Mouse (Mus musculus) liver, embryonic 15.5 days (tissue): ENCODE data around the gene Tnfrsf13b. TPM values are rescaled to one million over a fixed set of nuclear protein-coding genes. Genes with fewer than 3 reads are reported as not detected.
"Not testable (repeated sequence)": the region's sequence is repeated elsewhere in the genome, so short reads cannot be mapped to it uniquely, and the experiment has no call there.

Source experiments
- ATAC-seq: fragments of 200-750 bp; cut with Nextera tagmentation; 2 replicates; pipeline ENCODE4 v1.8.0; 2017; ENCODE audit warnings: moderate number of reproducible peaks, mild to moderate bottlenecking, moderate library complexity; ENCODE audit not compliant: insufficient read depth
- H3K27ac ChIP-seq: fragments of 300-500 bp; sonication (generic); replicated peaks from 2 replicates; pipeline ENCODE4 v1.5.1; 2015; ENCODE audit warnings: mild to moderate bottlenecking, inconsistent platforms
- H3K27me3 ChIP-seq: fragments of 300-500 bp; sonication (generic); 2 replicates; pipeline ENCODE4 v1.6.1; 2015; ENCODE audit warnings: mild to moderate bottlenecking, inconsistent platforms
- H3K36me3 ChIP-seq: fragments of 300-500 bp; sonication (generic); replicated peaks from 2 replicates; pipeline ENCODE4 v1.6.1; 2015; ENCODE audit warnings: moderate library complexity, mild to moderate bottlenecking, inconsistent platforms
- H3K4me1 ChIP-seq: fragments of 300-500 bp; sonication (generic); replicated peaks from 2 replicates; pipeline ENCODE4 v1.6.1; 2015; ENCODE audit warnings: inconsistent platforms
- H3K4me2 ChIP-seq: fragments of 300-500 bp; sonication (generic); 2 replicates; pipeline ENCODE4 v1.6.1; 2015; ENCODE audit warnings: moderate library complexity, mild to moderate bottlenecking, inconsistent platforms
- H3K4me3 ChIP-seq: fragments of 300-500 bp; sonication (generic); replicated peaks from 2 replicates; pipeline ENCODE4 v1.5.1; 2015; ENCODE audit warnings: mild to moderate bottlenecking, inconsistent platforms
- H3K9ac ChIP-seq: fragments of 300-500 bp; sonication (generic); 2 replicates; pipeline ENCODE4 v1.6.1; 2015; ENCODE audit warnings: moderate library complexity, mild to moderate bottlenecking, inconsistent platforms
- H3K9me3 ChIP-seq: fragments of 300-500 bp; sonication (generic); replicated peaks from 2 replicates; pipeline ENCODE4 v1.6.1; 2016; ENCODE audit warnings: inconsistent platforms
- WGBS: fragments of 180-500 bp; shearing (Covaris S2); methylation state at CpG from one replicate; pipeline ENCODE4 v1.1.7; 2015; ENCODE audit warnings: mixed read lengths; ENCODE audit not compliant: insufficient replicate concordance; 5-methylcytosine and 5-hydroxymethylcytosine counted together
- polyA plus RNA-seq: library from polyadenylated mRNA; unstranded; fragments of >200 nt; fragmentation: Nextera tagmentation; extraction: Ambion mirVana; gene quantifications from 2 replicates; pipeline ENCODE4 v1.2.1, GENCODE M21; 2015

Tnfrsf13b gene
- polyA plus RNA-seq, 1 experiment from 2014 or later: 4.4 TPM

DNA sequence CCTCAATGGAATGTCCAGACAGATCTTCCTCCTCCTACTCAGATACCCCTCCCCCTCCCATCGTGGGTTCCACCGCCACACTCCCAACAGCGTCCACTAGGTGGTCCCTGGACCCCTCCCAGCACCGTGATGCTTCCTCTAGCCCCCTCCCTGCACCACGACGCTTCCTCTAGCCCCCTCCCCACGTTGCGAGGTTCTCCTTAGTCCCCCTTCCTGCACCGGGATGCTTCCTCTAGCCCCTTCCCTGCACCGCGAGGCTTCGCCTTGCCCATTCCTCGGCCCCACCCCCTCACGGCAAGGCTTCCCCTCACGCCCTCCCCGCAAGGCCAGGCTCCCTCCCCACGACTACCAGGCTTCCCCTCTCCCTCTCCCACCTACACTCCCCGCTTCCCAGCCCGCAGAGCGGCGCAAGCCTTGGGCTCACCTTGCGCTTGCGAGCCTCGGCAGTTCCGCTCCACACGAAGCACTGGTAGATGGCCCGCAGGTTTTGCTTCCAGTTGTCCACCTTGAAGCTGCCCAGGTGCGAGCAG, 47.8 kb downstream of the Tnfrsf13b start:
- peak; percentile 0; the same call in 1 of the 2 replicates for ATAC-seq
- H3K36me3 ChIP-seq: no peaks in the 10 kb centered on the region
- H3K4me3 ChIP-seq: peak overlapping the region; percentile 74
- under 1% methylated on average over 28 of the region's 28 CpGs for WGBS
- peak overlapping the region; percentile 90 for H3K9ac ChIP-seq
- H3K27me3 ChIP-seq: no peaks in the 10 kb centered on the region
- no peaks in the 10 kb centered on the region for H3K9me3 ChIP-seq
- peak overlapping the region; percentile 99 for H3K4me2 ChIP-seq
- H3K27ac ChIP-seq: peak overlapping the region; percentile 89
- peaks cover 26% of the 10 kb centered on the region for H3K4me1 ChIP-seq

DNA sequence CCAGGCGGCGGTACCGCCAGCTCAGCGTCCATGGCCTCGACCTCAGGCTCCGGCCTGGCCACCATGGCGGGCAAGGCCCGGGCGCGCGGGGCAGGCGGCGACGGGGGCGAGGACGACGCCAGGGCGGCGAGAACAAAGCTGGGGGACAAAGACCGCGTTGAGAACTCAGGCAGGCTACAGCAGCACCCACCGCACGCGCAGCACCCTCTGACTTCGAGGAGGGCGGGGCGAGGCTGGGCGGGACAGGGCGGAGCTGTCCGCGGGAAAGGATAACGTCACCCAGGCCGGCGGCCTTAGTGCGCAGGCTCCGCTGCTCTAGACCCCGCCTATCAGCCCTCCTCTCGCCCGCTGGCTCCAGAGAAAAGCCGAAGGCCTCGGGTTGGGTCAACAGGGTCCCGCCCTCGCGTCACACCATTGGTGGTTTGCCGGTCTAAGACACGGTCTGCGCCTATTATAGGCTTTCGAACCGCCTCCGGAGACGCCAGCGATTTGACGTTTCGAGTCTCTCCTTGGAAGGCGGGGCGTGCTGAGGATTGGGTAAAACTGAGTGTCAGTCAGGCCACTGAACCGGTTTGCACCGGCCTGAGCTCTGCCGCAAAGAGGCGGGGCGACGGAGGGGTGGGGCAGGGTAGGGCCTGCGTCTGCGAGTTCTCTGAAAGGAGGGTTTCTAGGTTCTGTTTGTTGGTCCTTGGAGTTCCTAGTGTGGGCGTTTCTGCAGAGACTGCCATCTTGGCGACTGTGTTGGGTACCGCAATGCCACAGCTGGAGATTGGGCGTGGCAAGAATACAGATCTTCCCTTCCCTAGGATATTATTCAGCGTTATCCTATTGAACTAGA, 48.5 kb downstream of the Tnfrsf13b start, which contains the start of gene Usp22:
TSS of gene Usp22 (minus strand) at position 235 of the 838 bp plus-strand sequence.
- Histone ChIP-seq H3K4me1 (peaks cover 26% of the 10 kb centered on the region), H3K27me3 (no peaks in the 10 kb centered on the region), H3K36me3 (no peaks in the 10 kb centered on the region), H3K9me3 (no peaks in the 10 kb centered on the region), H3K9ac (peak within 1 kb of the TSS; percentile 90), H3K4me2 (peak within 1 kb of the TSS; percentile 99), H3K27ac (peak within 1 kb of the TSS; percentile 89), H3K4me3 (peak within 1 kb of the TSS; percentile 74)
- under 1% methylated on average over 69 of the region's 69 CpGs for WGBS
- peak; percentile 96 for ATAC-seq

DNA sequence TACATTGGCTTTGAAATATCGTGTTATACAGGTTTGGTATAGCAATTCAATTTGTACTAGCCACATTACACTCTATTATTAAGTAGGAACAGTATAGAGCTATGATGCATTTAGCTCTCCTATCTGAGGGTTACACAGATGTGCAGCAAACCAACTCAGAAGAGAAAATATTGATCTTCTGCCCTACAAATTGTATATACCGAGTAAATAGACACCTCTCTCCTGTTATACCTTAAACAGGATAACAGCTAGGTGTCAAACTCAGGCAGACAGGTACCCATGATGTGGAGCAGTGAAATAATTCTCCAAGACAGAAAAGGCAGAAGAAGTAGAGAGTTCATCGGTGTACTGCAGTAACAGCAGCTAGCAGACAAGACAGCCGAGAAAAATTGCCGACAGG, 49.2 kb downstream of the Tnfrsf13b start:
- H3K27me3 ChIP-seq: 0 out of 2 replicates have a peak, but pooled peaks cover 5% of the 10 kb centered on the region
- peak overlapping the region; percentile 99 for H3K4me2 ChIP-seq
- no peaks in the 10 kb centered on the region for H3K36me3 ChIP-seq
- 64% methylated on average over 5 of the region's 5 CpGs for WGBS
- peaks cover 26% of the 10 kb centered on the region for H3K4me1 ChIP-seq
- H3K27ac ChIP-seq: 0 out of 2 replicates have a peak overlapping the region, but pooled peaks have one; percentile 38
- no peak for ATAC-seq
- H3K9ac ChIP-seq: no peak overlapping the region
- no peaks in the 10 kb centered on the region for H3K9me3 ChIP-seq
- H3K4me3 ChIP-seq: peak overlapping the region; percentile 74

DNA sequence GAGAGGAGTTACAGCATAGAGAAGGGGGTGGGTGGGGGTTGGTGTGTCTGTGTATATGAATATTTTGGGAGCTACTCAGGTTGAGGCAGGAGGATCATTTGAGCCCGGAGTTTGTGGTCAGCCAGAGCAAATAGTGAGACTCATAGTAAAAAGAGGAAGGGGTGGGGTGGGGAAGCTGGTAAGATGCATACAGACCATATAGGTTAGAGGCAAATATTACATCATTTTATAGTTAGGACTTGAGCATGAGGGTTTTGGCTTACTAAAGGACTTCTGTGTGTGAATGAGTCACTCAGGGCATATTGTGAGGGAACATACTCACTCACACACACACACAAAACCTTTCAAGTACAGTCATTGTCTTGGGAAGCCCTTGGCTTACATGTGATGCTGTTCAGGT, 49.8 kb downstream of the Tnfrsf13b start:
- WGBS: 18% methylated on average over 1 of the region's 1 CpGs
- Histone ChIP-seq H3K36me3 (no peaks in the 10 kb centered on the region), H3K9ac (no peak overlapping the region), H3K4me3 (no peak overlapping the region), H3K4me2 (peak overlapping the region; percentile 99), H3K27me3 (0 out of 2 replicates have a peak, but pooled peaks cover 5% of the 10 kb centered on the region), H3K27ac (no peak overlapping the region), H3K4me1 (peaks cover 26% of the 10 kb centered on the region), H3K9me3 (no peaks in the 10 kb centered on the region)
- ATAC-seq: no peak

DNA sequence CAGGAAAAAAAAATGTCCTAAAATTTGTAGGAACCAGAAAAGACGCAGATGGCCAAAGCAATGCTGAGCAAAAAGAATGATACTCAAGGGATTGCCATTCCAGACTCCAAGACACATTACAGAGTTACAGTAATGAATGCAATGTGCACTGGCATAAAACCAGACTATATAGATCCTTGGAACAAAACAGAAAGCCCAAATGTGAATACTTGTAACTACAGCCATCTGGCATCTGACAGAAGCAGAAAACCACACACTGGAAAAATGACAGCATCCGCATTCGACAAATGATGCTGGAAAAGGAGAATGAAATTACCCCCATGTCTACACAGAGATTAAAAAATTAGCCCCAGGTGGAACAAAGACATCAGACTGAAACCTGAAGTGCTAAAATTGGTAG, 53.8 kb downstream of the Tnfrsf13b start:
- Histone ChIP-seq H3K27ac (no peak overlapping the region), H3K36me3 (no peaks in the 10 kb centered on the region), H3K4me3 (no peak overlapping the region), H3K27me3 (0 out of 2 replicates have a peak, but pooled peaks cover 5% of the 10 kb centered on the region), H3K4me2 (no peak overlapping the region), H3K4me1 (peaks cover 12% of the 10 kb centered on the region), H3K9me3 (no peaks in the 10 kb centered on the region), H3K9ac (no peak overlapping the region)
- WGBS: 83% methylated on average over 3 of the region's 3 CpGs
- no peak for ATAC-seq

DNA sequence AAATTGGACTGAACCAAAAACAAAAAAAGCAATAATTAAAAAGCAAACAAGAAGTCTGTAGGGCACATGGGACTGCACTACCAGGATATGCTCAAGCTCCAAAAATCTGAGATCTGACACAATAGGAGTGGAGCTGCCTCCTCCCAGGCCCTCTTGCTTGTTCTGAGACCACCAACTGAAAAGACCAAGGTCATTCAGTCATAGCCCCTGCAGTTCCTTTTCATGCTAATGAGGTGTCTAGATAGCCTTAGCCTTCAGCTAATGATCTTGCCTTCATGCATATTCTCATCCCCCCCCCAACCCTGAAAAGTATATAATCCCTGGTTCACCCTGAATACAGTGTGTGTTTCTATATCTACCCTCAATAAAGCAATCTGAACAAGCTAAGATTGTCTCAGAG, 55.1 kb downstream of the Tnfrsf13b start:
- H3K9ac ChIP-seq: no peak overlapping the region
- ATAC-seq: no peak

DNA sequence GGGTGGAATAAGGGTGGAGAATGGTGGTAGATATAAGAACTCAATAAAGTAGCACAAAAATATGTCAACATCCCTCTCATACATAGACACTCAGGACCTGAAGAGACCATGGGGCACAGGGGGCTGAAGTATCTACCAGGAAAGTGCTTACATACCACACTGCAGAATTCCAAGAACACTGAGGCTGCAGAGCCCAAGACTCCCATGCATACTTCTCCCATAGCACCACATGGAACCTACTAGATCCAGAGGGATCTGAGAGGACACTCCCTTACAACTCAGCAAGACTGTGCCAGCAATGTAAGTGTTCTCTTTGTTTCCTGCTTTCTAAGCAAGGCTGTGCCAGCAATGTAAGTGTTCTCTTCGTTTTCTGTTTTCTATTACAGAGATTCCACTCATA, 57.3 kb downstream of the Tnfrsf13b start:
- Histone ChIP-seq H3K9ac (no peak overlapping the region), H3K27ac (no peak overlapping the region), H3K36me3 (no peaks in the 10 kb centered on the region), H3K4me3 (no peak overlapping the region), H3K27me3 (0 out of 2 replicates have a peak, but pooled peaks cover 8% of the 10 kb centered on the region), H3K9me3 (no peaks in the 10 kb centered on the region), H3K4me2 (no peak overlapping the region), H3K4me1 (no peaks in the 10 kb centered on the region)
- WGBS: 45% methylated on average over 1 of the region's 1 CpGs
- no peak for ATAC-seq

More for the DNA sequence above, 55.1 kb downstream of the Tnfrsf13b start:
- Histone ChIP-seq H3K4me1 (0 out of 2 replicates have a peak, but pooled peaks cover 2% of the 10 kb centered on the region), H3K27me3 (0 out of 2 replicates have a peak, but pooled peaks cover 5% of the 10 kb centered on the region), H3K27ac (no peak overlapping the region), H3K4me3 (no peak overlapping the region), H3K36me3 (no peaks in the 10 kb centered on the region), H3K9me3 (no peaks in the 10 kb centered on the region), H3K4me2 (no peak overlapping the region)

DNA sequence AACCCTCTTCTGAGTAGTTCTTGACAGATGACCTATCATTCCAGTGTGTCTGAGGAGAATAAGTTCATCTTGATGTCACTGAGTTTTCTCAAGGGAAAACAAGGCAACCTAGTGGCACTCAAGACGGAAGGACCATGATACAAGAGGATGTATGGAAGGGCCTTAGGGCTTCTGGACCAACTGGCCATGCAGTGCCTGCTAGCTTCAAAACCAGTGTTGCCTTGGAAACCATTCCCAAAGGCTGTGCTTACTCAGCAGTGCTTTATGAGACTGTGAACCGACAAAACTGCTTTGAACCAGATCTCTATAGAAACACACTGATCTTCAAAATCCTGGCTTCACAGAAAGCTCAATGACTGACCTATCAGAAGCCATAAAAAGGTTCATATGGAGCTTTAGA, 64.2 kb downstream of the Tnfrsf13b start:
- H3K27me3 ChIP-seq: peaks cover 17% of the 10 kb centered on the region; the same call in 1 of the 2 replicates
- H3K4me2 ChIP-seq: no peak overlapping the region
- WGBS: 63% methylated on average over 2 of the region's 2 CpGs
- H3K4me1 ChIP-seq: no peaks in the 10 kb centered on the region
- H3K36me3 ChIP-seq: no peaks in the 10 kb centered on the region
- no peak for ATAC-seq
- no peak overlapping the region for H3K9ac ChIP-seq
- H3K9me3 ChIP-seq: no peaks in the 10 kb centered on the region
- H3K4me3 ChIP-seq: no peak overlapping the region
- H3K27ac ChIP-seq: no peak overlapping the region

DNA sequence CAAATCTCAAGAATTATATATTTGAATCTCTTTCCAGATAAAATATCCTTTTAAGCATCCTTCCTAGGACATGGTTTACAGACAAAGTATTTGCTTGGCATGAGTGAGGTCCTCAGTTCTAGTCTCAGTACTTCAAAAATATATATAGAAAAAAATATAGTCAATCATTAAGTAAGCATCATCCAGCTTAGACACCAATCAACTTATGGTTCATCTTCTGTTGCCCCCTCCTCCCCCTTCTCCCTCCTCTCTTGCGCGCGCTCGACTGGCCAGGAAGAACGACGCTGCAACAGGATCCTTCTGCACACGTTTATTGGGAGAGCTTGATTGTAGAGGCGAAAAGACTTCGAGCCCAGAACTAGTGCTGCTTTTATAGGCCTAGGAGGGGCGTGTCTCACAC, 65.6 kb downstream of the Tnfrsf13b start:
- peaks cover 17% of the 10 kb centered on the region; the same call in 1 of the 2 replicates for H3K27me3 ChIP-seq
- H3K27ac ChIP-seq, ATAC-seq, H3K4me1 ChIP-seq, H3K4me2 ChIP-seq, H3K9me3 ChIP-seq, H3K36me3 ChIP-seq, H3K9ac ChIP-seq, H3K4me3 ChIP-seq: not testable (repeated sequence)
- WGBS: 96% methylated on average over 8 of the region's 10 CpGs

DNA sequence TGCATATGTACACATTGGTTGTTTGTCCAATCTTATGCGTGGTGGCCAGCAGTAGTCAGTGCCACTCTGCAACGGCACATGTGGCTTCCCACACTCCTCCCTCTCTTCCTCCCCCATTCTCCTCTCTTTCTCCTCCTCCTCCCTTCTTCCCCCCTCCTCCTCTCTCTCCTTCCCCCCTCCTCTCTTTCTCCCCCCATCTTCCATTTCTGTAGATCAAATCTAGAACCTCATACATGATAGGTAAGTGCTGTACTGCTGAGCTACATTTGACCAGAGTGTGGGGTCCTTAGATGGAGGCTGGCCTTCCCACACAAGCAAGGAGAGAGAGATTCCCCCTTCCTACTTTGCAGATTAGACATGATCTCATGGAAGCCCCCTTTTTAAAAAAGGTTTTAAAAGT, 66.2 kb downstream of the Tnfrsf13b start:
- Histone ChIP-seq H3K9me3 (no peaks in the 10 kb centered on the region), H3K9ac (no peak overlapping the region), H3K4me3 (no peak overlapping the region), H3K4me2 (no peak overlapping the region), H3K27me3 (peaks cover 17% of the 10 kb centered on the region; the same call in 1 of the 2 replicates), H3K4me1 (no peaks in the 10 kb centered on the region), H3K27ac (no peak overlapping the region), H3K36me3 (no peaks in the 10 kb centered on the region)
- 94% methylated on average over 2 of the region's 2 CpGs for WGBS
- no peak for ATAC-seq

DNA sequence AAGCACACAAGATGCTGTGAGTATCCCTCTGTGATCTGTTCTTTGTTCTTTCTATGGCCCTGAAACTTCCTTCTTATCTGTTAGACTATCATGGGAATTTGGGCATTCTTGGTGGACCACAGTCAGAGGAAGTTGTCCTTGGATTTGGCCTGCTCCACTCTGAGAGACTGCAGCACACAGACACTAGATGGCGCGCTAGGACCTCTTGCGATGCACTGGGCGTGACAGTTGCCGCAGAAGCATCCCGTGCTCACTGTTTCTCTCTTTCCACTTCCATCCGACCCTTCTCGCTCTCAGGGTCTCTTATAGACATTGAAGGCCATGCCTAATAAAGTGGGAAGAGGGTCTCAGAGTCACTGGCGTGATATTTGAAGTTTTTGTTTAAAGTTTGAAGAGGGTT, 66.8 kb downstream of the Tnfrsf13b start:
- H3K27me3 ChIP-seq: peaks cover 14% of the 10 kb centered on the region; the same call in 1 of the 2 replicates
- no peak overlapping the region for H3K4me2 ChIP-seq
- ATAC-seq: no peak
- H3K4me1 ChIP-seq: no peaks in the 10 kb centered on the region
- no peaks in the 10 kb centered on the region for H3K9me3 ChIP-seq
- H3K9ac ChIP-seq: no peak overlapping the region
- no peak overlapping the region for H3K27ac ChIP-seq
- H3K36me3 ChIP-seq: no peaks in the 10 kb centered on the region
- H3K4me3 ChIP-seq: no peak overlapping the region
- WGBS: 3% methylated on average over 9 of the region's 9 CpGs
